Mouse (Mus musculus) embryonic facial prominence, embryonic 14.5 days (tissue): ENCODE data around the gene Itgae. TPM values are rescaled to one million over a fixed set of nuclear protein-coding genes. Genes with fewer than 3 reads are reported as not detected.

Source experiments
- ATAC-seq: fragments of 200-750 bp; cut with Nextera tagmentation; 2 replicates; pipeline ENCODE4 v1.8.0; 2017; ENCODE audit warnings: low read depth, moderate number of reproducible peaks, moderate TSS enrichment
- DNase-seq: peaks from one replicate; pipeline ENCODE4 v3.0.0-alpha.2; 2015; ENCODE audit warnings: low spot score
- H3K27ac ChIP-seq: fragments of 300-500 bp; sonication (generic); replicated peaks from 2 replicates; pipeline ENCODE4 v1.5.1; 2014; ENCODE audit warnings: low read depth, mild to moderate bottlenecking, low read length, moderate library complexity
- H3K27me3 ChIP-seq: fragments of 300-500 bp; sonication (generic); replicated peaks from 2 replicates; pipeline ENCODE4 v1.6.1; 2014; ENCODE audit warnings: low read length; ENCODE audit not compliant: control insufficient read depth, insufficient read depth
- H3K36me3 ChIP-seq: fragments of 300-500 bp; sonication (generic); 2 replicates; pipeline ENCODE4 v1.6.1; 2014; ENCODE audit warnings: low read length, mixed read lengths; ENCODE audit not compliant: control insufficient read depth, insufficient read depth
- H3K4me1 ChIP-seq: fragments of 300-500 bp; sonication (generic); 2 replicates; pipeline ENCODE4 v1.6.1; 2014; ENCODE audit warnings: antibody characterized with exemption, low read length; ENCODE audit not compliant: control insufficient read depth, insufficient read depth
- H3K4me2 ChIP-seq: fragments of 300-500 bp; sonication (generic); 2 replicates; pipeline ENCODE4 v1.6.1; 2014; ENCODE audit warnings: low read depth, mild to moderate bottlenecking, low read length, moderate library complexity, mixed read lengths
- H3K4me3 ChIP-seq: fragments of 300-500 bp; sonication (generic); 2 replicates; pipeline ENCODE4 v1.5.1; 2014; ENCODE audit warnings: low read depth, mild to moderate bottlenecking, low read length
- H3K9ac ChIP-seq: fragments of 300-500 bp; sonication (generic); 2 replicates; pipeline ENCODE4 v1.6.1; 2014; ENCODE audit warnings: low read depth, mild to moderate bottlenecking, low read length, moderate library complexity, mixed read lengths
- H3K9me3 ChIP-seq: fragments of 300-500 bp; sonication (generic); 2 replicates; pipeline ENCODE4 v1.6.1; 2016; ENCODE audit warnings: low read length; ENCODE audit not compliant: control insufficient read depth
- WGBS: fragments of 180-500 bp; shearing (Covaris S2); extraction: QIAGEN DNeasy Blood & Tissue Kit; methylation state at CpG from one replicate; pipeline ENCODE4 v1.1.7; 2014; 5-methylcytosine and 5-hydroxymethylcytosine counted together
- polyA plus RNA-seq: library from polyadenylated mRNA; unstranded; fragments of >200 nt; fragmentation: Nextera tagmentation; extraction: Ambion mirVana; gene quantifications from 2 replicates; pipeline ENCODE4 v1.2.1, GENCODE M21; 2014

Itgae gene
- polyA plus RNA-seq, 1 experiment from 2014 or later = 0.21 TPM

DNA sequence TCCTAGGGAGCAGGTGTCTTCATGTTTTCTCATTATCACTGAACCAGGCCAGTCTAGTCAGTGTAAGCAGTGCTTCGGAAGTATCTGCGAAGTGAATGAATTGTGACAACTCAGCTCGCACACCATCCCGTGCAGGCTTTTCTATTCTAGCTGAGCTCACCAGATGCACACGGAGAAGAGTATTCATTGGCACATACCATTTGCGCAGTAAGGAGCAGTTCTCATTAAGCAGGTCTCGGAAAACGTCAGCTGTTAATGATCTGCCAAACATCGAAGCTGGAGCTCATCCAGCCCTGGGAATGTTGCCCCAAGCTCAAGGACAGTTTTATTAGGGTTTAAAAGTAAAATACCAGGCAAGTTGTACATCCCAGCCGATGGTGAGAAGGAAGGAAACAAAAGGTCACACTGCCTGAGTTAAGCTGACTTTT lies 5.6 kb upstream of the Itgae start:
- Histone ChIP-seq H3K9me3 (no peaks in the 10 kb centered on the region), H3K4me2 (no peak overlapping the region), H3K27me3 (no peaks in the 10 kb centered on the region), H3K4me1 (0 out of 2 replicates have a peak, but pooled peaks cover 3% of the 10 kb centered on the region), H3K4me3 (no peak overlapping the region), H3K36me3 (peaks cover 28% of the 10 kb centered on the region), H3K9ac (no peak overlapping the region), H3K27ac (no peak overlapping the region; the same call in 1 of the 2 replicates)
- WGBS = 65% methylated on average over 10 of the region's 10 CpGs
- DNase-seq (peak; percentile 29), ATAC-seq (0 out of 2 replicates have a peak, but pooled peaks have one; percentile 12)

DNA sequence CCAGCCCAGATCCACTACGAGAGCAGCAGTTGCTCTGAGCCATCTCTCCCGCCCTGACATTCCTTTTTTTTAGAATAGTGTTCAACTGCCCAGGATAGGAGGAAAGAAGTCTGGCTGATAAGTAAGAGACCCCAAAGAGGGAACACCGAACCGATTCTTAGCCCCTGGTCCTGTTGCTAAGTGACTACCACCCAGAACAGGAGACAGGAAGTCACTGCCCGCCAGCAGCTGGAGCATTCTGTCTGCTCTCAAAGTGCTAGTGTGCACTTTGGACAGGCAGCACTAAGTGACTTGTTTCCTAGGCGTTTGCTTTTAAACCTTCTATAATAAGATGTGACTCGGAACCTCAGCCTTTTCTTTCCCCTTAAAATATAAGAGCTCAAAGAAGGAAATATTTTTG lies 5.0 kb upstream of the Itgae start:
- no peak overlapping the region for H3K4me3 ChIP-seq
- 0 out of 2 replicates have a peak, but pooled peaks cover 3% of the 10 kb centered on the region for H3K4me1 ChIP-seq
- ATAC-seq (no peak; the same call in 1 of the 2 replicates), DNase-seq (no peak)
- H3K27me3 ChIP-seq = no peaks in the 10 kb centered on the region
- 67% methylated on average over 7 of the region's 7 CpGs for WGBS
- H3K9me3 ChIP-seq = no peaks in the 10 kb centered on the region
- H3K27ac ChIP-seq = no peak overlapping the region
- no peak overlapping the region for H3K4me2 ChIP-seq
- no peak overlapping the region; the same call in 1 of the 2 replicates for H3K9ac ChIP-seq
- H3K36me3 ChIP-seq = peaks cover 24% of the 10 kb centered on the region

DNA sequence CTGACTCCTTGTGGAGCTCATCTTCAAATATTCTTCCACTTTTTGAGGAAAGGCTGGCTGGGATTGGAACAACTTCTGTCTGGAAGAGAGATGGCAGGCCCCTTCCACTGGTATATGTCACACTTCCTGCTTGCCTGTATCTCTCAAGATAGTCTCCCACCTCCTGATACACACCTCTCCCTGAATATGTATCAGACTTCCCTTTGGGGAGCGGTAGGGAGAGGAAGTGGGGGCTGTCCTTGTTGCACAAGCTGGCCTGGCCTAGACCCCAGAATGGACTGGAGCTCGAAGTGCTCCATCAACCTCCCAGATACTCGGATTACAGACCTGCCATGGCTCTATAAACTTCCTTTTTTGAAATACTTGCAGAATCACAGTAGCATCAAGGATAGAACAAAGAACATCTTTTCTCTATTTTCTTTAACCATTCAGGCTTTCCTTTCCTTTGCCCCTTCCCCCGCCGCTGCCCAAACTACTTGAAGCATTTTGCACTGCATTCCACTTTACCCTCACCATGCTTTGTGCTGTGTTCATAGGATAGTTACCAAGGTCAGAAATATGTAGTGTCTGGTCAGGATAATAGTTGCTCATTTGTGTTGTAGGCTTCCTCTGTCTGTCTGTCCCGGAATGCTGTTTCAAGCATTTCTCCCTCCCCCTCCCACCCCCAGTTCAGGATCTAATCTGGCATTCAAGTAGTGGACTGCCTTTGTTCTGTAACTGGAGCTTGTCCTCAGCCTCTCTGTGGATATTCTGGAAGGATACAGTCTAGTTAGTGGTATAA lies 2.5 kb upstream of the Itgae start:
- Histone ChIP-seq H3K9me3 (no peaks in the 10 kb centered on the region), H3K27ac (no peak overlapping the region), H3K36me3 (peaks cover 6% of the 10 kb centered on the region; the same call in 1 of the 2 replicates), H3K9ac (no peak overlapping the region), H3K27me3 (no peaks in the 10 kb centered on the region), H3K4me3 (no peak overlapping the region), H3K4me1 (0 out of 2 replicates have a peak, but pooled peaks cover 3% of the 10 kb centered on the region), H3K4me2 (no peak overlapping the region)
- 43% methylated on average over 6 of the region's 6 CpGs for WGBS
- ATAC-seq = no peak
- no peak for DNase-seq

DNA sequence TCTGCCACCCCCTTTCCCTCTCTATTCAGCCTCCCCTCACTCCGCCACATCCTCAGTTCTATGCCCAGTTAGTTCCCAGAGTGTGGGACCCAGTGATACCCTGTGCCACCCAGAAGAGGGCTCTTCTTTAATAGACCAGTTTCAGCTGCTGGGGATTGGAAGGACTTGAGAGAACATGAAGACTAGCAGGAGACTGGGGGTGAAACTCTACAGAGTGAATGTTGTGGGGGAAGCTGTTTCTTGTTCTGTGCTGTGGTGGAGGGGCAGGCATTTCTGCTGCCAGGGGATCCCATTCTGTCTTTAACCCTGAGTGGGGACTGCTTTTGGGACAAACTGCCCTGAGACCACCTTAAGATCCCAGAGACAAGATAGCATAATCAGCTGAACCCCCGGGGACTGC lies 443 bp downstream of the Itgae start:
- H3K36me3 ChIP-seq = no peaks in the 10 kb centered on the region
- no peak overlapping the region for H3K4me2 ChIP-seq
- H3K27me3 ChIP-seq = no peaks in the 10 kb centered on the region
- no peaks in the 10 kb centered on the region for H3K4me1 ChIP-seq
- no peaks in the 10 kb centered on the region for H3K9me3 ChIP-seq
- DNase-seq (no peak), ATAC-seq (no peak)
- no peak overlapping the region for H3K27ac ChIP-seq
- no peak overlapping the region for H3K9ac ChIP-seq
- 90% methylated on average over 2 of the region's 2 CpGs for WGBS
- no peak overlapping the region for H3K4me3 ChIP-seq

DNA sequence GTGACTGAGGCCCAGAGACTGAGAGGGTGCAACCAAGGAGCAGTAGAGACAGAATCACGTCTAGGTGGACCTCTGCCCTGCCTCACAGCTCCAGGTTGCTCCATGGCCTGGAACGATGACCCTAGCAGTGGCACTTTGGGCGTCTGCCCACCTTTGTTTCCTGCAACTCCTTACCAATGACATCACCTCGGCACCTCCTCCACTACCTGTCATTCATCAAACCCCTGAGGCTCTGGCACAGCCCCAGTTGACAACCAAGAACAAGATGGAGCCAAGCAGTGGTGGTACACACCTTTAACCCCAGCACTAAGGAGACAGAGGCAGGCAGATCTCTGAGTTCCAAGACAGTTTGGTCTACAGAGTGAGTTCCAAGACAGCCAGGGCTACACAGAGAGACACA lies 1.7 kb downstream of the Itgae start:
- H3K4me3 ChIP-seq = no peak overlapping the region
- ATAC-seq (no peak), DNase-seq (no peak)
- H3K4me1 ChIP-seq = no peaks in the 10 kb centered on the region
- no peaks in the 10 kb centered on the region for H3K9me3 ChIP-seq
- no peak overlapping the region for H3K27ac ChIP-seq
- H3K36me3 ChIP-seq = no peaks in the 10 kb centered on the region
- 90% methylated on average over 4 of the region's 4 CpGs for WGBS
- no peak overlapping the region for H3K9ac ChIP-seq
- no peaks in the 10 kb centered on the region for H3K27me3 ChIP-seq
- H3K4me2 ChIP-seq = no peak overlapping the region

DNA sequence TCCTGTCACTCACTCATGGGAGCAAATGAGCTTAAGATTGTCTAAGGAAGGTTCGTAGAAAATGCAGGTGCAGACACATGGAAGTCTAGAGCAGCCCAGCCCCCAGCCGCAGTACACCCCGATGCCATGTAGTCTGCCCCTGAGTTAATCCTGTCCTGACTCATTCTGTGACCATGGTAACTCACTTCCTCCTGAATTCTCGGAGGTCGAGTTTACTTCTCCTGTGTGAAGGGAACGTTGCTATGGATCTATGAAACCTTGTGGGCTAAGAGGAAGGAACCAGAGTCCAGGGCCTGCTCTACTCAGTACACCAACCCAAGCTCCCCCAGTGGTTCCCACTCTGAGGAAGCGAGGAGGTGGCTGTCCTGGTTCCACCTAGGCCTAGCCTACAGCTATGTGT lies 2.5 kb downstream of the Itgae start:
- Histone ChIP-seq H3K4me1 (no peaks in the 10 kb centered on the region), H3K4me2 (no peak overlapping the region), H3K9me3 (no peaks in the 10 kb centered on the region), H3K36me3 (no peaks in the 10 kb centered on the region), H3K4me3 (no peak overlapping the region), H3K27me3 (no peaks in the 10 kb centered on the region), H3K9ac (no peak overlapping the region), H3K27ac (no peak overlapping the region)
- DNase-seq (no peak), ATAC-seq (no peak)
- 70% methylated on average over 7 of the region's 7 CpGs for WGBS

DNA sequence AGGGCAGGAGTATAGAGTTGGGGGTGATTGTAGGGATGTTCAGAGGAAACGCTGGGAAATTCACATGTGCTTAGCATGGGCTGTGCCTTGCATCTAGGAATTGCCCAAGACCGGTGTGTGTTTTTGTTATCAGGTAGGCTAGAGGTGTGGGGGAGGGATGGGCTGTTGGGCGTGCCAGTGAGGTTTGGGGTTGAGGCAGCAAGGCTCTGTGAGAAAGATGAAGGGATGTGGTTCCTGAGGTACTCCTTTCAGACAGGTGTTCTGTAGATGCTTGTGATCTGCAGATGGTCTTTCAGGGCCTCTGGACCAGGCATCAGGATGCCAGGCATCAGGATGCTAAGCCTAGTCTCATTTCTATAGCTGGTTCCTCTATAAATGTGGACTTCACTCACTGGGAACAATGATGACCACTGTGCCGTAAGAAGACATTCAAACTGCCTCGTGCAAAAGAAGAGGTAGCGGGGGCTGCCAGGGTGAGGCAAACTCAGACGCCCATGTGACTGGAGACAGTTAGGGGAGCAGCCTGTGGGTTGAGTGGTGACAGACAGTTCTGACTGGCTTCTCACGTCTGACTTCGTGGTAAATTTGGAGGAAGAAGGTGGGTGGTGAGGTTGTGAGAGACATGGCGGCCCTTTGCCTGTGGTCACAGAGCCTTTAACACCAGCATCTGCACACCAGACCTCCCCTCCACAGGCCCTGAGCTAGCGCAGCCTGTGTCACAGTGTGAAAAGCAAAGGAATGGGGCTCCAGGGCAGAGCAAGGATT lies 4.0 kb downstream of the Itgae start:
- DNase-seq = no peak
- H3K4me3 ChIP-seq = no peak overlapping the region
- no peaks in the 10 kb centered on the region for H3K4me1 ChIP-seq
- 75% methylated on average over 11 of the region's 11 CpGs for WGBS
- no peak overlapping the region for H3K4me2 ChIP-seq
- H3K9ac ChIP-seq = no peak overlapping the region
- H3K27me3 ChIP-seq = no peaks in the 10 kb centered on the region
- ATAC-seq = no peak
- no peak overlapping the region for H3K27ac ChIP-seq
- H3K9me3 ChIP-seq = no peaks in the 10 kb centered on the region
- no peaks in the 10 kb centered on the region for H3K36me3 ChIP-seq

DNA sequence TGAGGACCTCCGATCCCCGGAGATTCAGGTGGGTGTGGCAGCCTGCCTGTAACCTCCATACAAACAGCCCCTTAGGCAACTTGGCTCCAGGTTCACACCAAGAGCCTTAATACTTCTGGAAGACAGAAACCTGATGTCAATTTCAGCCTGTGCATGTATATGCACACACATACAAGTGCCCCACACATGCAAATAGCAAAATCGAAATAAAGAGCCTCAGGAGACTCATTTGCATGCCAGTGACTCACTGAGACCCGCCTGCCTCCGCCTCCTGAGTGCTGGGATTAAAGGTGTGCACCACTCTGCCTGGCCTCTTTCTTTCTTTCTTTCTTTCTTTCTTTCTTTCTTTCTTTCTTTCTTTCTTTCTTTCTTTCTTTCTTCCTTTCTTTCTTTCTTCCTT lies 8.5 kb downstream of the Itgae start:
- Histone ChIP-seq H3K4me1 (no peaks in the 10 kb centered on the region), H3K27me3 (no peaks in the 10 kb centered on the region), H3K36me3 (no peaks in the 10 kb centered on the region), H3K4me2 (no peak overlapping the region), H3K9me3 (no peaks in the 10 kb centered on the region), H3K4me3 (no peak overlapping the region), H3K9ac (no peak overlapping the region), H3K27ac (no peak overlapping the region)
- DNase-seq = no peak
- 58% methylated on average over 5 of the region's 5 CpGs for WGBS
- no peak for ATAC-seq
